Mouse (Mus musculus) lung, postnatal 36 days (tissue): ENCODE measurements around the gene Lfng.
A peak's percentile ranks its signal among the peaks of the same experiment; 100 is the strongest.

Source experiments
- DNase-seq: peaks from one replicate; pipeline ENCODE4 v3.0.0; 2022; ENCODE audit warnings: mixed read lengths

Lfng gene

GRCm38 (mm10) chr5:140617714-140618113, 10.6 kb downstream of the Lfng start:
- DNase-seq: peak; percentile 79

DNA sequence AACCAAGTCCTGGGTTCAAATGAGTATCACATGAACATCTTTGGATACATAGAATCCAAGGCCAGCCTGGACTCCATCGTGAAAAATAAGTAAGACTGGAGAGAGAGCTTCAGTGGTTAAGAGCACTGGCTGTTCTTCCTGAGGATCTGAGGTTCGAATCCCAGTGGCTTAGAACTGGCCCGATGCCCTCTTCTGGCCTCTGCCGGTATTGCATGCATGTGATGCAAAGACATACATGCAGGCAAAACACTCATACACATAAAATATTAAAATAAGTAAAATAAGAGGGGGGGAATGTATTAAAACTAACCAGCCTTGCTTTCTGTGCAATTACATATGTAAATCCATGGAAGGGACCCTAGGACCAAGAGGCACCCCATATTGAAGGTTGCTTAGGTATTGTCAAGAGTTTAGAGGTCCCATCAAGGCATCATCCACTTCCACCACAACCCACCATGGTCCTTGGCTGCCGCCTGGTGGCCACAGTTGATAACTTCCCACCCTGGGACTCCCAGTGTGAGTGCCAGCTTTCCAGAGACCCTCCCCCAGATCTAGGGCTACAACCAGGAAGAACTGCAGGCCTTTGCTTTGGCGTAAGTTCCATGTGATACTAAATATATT, 12.1 kb downstream of the Lfng start:
- peak; percentile 91 for DNase-seq

GRCm38 (mm10) chr5:140619895-140620736, 13.0 kb downstream of the Lfng start:
- no peak for DNase-seq

- DNase-seq: no peak
Observed at GRCm38 (mm10) chr5:140621092-140621491, 14.0 kb downstream of the Lfng start.

GRCm38 (mm10) chr5:140621517-140621916, 14.4 kb downstream of the Lfng start:
- no peak for DNase-seq

DNA sequence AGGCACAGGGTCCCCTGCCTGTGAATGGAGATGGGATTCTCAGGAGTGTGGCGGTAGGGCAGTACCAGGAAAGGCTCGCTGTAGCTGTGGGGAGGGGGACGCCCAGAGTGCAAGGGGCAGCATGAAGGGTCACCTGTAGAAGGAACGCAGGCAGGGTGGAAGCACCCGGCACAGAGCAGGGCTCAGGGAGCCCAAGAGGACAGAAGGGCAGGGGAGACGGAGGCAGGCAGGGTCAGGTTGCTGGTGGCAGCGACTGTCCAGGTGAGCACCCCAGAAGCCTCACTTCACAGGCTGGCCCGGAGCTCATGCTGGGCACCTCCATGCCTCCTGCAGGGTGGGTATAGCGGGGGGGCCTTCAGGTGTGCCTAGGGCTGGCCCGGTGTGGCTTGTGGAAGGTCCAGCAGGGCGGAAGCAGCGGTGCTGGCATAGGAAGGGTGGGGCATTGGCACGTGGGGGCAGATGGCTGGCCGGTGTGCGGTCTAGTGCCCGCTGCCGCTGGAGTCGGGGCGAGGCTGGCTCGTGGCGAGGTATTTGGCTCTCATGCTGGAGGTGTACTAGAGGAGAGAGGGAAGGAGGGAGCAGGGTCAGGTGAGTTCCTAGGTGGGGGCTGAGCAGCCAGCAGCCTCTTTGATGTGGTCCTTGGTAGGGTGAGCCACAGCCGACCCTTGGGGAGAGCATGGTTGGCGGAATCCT, 16.0 kb downstream of the Lfng start:
- DNase-seq: no peak

DNA sequence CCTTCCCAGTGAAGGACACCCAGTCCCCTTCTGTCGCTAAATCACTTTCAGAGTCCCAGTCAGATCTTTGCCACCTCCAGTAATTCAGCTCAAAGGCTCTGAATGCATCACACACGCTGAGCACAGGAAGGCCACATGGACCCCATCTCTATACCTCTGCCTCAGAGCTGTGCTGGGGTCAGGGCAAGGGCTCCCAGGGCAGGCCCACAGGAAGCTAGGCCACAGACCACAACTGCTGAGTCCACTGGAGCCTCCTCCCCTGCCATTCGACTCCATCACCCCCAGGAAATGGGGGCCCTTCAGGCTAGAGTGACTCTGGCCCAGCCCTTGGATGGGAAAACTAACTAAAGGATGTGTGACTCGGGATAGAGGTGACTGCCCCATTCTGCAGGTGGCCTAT, 16.7 kb downstream of the Lfng start:
- no peak for DNase-seq

GRCm38 (mm10) chr5:140624238-140624637, 17.1 kb downstream of the Lfng start:
- DNase-seq: no peak

DNA sequence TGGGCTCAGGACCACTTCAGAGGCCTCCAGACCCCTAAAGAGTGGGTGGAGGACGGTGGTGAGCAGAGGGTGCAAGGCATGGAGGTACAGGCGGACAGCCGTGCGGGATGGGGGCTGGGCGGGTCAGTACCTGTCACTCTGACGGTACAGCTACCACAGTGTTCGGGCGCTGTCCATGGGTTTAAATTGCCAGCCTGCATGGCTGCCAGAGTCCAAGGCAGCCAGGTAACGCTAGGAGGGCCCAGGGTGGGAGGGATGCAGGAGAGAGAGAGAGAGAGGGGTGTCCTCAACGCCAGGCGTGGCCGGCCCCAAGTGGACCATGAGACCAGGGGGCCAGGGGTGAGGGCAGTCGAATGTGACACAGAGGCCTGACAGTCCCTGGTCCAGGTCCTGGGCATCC, 17.8 kb downstream of the Lfng start:
- no peak for DNase-seq

DNA sequence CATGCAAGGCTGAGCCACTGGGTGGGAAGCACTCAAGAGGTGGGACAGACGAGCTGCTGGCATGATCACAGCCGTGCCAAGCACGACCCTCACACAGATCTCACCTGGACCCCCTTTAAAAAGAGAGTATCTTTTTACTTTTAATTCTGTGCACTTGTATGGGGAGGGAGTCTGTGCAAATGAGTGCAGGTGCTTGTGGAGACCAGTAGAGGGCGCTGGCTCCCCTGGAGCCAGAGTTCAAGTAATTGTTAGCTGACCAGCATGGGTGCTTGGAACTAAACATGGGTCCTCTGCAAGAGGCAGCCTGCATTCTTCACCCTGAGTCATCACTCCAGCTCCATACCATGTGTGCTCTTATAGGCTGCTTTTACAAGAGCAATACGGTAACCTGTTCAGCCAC, 20.5 kb downstream of the Lfng start:
- DNase-seq: no peak

DNA sequence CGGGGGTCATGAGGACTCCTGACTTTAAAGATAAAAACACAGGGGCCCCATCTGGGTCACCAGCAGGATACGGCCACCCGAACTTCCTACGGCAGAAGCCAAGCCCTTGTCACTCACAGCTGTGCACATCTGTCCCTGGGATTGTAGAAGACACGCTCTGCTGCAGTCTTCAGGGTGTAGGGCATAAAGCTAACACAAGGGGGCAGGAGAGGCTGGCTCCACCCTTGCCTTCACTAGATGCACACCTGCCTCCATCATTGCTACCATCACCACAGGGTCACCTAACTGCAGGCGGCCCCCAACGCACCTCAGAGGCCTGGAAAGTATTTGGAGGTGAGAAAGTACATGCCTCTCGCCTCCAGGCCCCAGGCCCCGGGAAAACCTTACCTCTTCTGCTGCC, 21.9 kb downstream of the Lfng start:
- peak; percentile 47 for DNase-seq

DNA sequence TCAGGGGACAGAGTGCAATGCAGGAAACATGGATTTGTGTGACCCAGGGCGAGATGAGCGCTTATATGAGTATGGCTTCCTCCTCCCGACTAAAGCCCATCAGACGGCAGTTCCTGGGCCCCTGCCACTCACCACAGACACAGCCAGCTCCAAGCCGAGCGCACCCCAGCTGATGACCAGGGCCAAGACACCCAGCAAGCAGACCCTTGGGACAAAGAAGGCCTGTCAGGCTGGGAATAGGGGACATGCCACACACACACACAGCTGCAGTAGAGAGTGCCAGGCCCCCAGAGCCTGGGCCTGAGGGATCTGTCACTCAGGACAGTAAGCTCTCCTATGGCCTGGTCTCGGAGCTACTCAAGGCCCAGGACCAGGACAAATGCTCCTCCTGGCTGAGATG, 26.3 kb downstream of the Lfng start:
- no peak for DNase-seq

DNA sequence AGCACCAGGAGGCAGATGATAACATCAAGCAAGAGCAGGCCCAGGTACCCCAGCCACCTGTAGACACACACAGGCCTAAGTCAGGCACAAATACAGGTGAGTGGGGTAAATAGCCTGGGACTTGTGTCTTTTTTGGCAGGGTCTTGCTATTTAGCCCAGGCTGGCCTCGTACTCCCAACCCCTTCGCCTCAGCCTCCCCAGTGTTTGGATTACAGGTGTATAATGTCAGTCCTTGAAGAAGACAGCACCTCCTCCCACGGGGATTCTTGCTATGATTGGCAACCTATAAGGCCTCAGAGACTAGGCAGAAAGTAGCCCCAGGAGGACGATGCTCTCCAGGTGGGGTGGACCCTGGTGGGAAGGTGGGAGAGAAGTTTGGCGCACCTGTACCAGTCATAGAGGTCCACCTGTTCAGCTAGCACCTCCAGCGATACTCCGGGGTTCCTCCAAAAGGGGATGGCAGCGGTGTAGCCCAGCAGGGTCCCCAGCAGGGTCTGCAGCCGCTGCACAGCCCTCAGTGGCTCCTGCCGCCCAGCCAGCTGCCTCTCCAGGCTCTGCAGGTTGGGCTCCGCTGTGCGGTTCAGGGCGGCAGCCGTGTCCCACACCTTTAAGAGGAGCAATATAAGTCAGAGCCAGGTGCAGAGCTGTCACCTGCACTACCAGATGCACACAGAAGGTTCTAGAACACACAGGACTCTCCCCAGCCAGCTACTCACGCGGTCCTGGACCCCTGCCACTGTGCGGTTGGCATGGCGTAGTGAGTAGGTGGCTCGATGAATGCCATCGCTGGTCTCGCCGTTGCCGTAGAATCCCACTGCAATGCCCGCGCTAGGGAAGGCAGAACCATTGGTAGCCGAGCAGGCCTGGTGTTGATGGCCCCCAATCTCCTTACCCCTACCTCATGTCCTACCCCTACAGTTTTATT, 27.9 kb downstream of the Lfng start:
- no peak for DNase-seq

- DNase-seq: peak; percentile 72
Observed at GRCm38 (mm10) chr5:140636316-140637057, 29.4 kb downstream of the Lfng start.

DNA sequence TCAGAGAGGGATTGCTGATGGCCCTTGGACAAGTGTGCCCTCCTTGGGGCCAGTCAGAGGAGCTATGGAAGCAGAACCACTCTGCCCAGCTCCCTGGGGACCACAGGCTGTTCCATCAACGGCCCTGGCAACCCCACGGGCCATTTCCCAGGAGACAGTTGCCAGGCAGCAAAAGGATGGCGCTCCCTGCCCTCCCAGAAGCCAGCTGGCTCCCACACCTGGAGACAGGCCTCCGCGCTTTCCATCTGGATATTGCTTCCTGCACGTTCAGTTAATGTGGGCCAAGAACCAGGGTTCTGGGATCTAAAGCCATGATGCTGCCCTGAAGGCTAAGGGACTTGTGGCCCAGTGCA, 29.9 kb downstream of the Lfng start:
- no peak for DNase-seq

DNA sequence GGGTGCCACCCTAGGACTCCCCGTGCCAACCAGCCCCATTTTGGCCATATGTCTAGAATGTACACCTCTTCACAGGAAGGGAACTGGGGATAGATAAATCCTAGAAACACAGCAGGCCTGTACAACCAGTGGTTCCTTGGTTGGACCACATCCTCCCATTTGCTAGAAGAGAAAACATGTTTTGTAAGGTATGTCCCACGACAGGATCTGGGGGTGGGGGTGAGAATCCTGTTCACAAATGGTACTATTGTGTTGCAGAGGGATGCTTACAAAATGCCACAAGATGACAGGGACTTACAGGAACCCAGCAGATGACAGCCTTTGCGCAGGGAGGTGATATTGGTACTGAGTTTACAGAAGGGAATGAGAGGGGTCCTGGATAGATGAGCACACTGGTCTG, 30.9 kb downstream of the Lfng start:
- DNase-seq: no peak

DNA sequence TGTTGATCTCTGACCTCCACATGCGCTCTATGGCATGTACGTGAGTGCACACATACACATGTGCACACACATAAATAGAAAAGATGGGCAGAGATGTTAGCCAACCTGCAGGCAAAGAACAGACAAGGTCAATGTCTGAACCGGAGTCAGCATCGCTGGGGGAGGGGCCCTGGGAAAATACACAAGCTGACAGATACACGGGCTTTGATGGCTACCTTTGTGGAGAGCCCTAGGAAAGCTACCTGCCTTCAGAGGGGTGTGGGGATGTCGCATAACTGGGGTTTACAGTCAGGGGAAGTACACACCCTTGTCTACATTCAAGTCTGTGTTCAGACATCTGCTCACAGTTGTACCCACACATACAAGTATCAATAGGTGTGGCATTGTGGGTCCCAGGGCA, 31.4 kb downstream of the Lfng start:
- DNase-seq: no peak

DNA sequence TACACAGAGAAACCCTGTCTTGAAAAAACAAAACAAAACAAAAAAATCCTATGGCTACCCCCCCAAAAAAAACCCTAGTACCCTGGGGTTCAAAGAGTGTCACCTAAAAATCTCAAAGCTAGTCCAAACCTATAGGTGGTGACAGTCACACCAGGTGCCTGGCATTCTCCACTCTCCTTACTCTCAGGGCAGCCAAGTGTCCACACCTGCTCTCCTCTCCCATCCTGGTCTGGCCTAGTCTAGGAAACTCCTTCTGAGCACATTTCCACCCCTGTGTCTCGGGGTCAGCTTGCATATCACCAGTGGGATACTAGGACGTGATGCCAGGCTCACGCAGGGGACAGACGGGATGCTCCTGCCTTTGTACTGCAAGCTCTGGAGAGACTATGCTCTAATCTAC, 32.2 kb downstream of the Lfng start:
- no peak for DNase-seq

DNA sequence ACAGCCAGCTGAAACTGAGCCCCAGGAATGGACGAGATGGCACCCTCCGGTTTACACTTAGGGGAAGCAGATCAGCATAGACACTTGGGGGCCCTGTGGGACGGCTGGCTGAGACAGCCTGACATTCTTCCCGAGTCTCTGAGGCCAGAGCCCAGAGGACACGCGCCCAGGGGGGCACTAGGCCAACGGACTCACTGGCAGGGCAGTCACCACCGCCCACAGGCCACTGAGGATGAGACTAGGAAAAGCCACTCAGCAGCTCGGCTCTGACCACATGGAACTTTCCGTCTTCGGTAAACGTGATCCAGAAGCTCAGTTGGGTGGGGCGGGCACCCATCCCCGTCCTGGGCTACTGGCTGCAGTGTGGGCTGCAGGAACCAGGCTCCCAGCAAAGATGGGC, 32.8 kb downstream of the Lfng start:
- peak; percentile 45 for DNase-seq

DNA sequence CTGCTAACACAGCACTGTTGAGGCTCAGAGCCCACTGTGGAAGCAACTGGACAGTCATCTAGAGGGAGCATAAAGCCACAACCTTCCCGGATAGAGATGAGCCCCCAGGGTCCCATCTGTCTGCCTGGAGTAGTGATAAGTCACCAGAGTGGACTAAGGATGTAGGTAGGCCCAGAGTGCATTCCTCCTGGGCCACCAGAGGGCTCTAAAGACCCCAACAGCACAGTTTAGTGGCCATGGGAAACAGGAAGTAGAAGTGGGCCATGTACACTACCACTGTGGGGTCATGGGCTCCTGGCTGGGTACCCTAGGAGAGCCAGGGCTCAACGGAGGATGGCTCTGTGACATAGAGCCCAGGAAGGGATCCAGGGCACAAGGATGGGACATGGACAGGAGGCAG, 33.7 kb downstream of the Lfng start:
- DNase-seq: no peak

DNA sequence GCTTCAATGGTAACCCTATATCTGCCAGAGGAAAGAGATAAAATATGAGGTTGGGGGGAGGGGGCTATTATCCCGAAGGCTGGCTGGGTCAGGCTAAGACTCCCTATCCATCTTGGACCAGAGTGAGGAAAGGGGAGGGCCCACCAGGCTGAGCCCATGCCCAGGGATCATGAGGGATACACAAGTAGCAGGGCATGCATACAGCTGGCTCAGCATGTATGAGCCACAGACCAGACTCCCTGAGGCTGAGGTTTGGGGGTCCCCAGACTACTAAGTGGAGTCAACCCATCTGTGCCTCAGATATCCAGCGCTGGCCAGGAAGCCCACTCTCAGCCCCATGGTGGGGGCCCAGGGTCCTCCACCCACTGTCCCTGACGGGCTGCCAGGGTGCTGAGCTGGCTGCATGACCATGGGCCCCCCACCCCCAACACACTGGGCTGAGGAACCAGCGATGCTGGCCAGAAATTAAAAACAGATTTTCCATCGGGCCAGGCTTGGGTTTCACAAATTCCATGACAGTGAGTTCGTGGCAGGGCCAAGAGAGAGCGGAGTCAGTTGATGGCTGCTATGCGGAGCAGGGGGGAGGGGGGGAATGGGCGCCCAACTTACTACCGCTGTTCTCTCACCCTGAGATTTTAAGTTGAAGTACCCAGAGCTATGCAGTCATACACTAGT, 34.3 kb downstream of the Lfng start:
- no peak for DNase-seq

DNA sequence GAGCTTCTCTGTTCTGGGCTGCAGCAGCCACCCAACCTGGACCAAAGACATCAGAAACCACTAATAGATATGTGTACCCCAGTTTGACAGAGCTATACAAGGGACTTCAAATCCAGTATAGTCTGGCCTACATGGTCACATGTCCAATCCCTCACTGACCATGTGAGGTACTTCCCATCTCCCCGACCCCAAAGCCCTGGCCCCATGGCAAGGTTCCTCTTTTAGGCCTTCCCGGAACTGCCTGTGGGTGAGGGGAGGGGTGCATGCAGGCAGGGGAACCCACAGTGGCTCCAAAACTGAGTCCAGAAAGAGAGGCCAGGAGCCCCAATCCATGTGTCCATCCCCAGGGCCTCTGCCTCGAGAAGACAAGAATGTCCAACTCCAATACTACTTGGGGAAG, 35.0 kb downstream of the Lfng start:
- peak; percentile 69 for DNase-seq
